Mouse (Mus musculus) E14TG2a.4 (cell line): ENCODE results near the gene Bcl11b.

Source experiments
- CTCF ChIP-seq: conservative IDR thresholded peaks from 2 replicates; pipeline ENCODE4 v1.5.1; 2014; ENCODE audit warnings: low read length
- NANOG ChIP-seq: IDR thresholded peaks from 2 replicates; pipeline ENCODE4 v1.6.1; 2014; ENCODE audit warnings: borderline replicate concordance, low read length, mixed read lengths
- POU5F1 ChIP-seq: IDR thresholded peaks from 2 replicates; pipeline ENCODE4 v1.6.1; 2014; ENCODE audit warnings: low read length, borderline replicate concordance

GRCm38 (mm10) chr12:107974504-107974903 lies 28.9 kb downstream of the Bcl11b start:
- TF ChIP-seq CTCF: no peak
- no peak for TF ChIP-seq NANOG
- TF ChIP-seq POU5F1: no peak
